Mouse (Mus musculus): ENCODE results near the gene Olfr544. TPM values are rescaled to one million over a fixed set of nuclear protein-coding genes. Genes with fewer than 3 reads are reported as not detected.

Gene Olfr544
- 0.10 and 0.20 TPM in 2 replicates for polyA plus RNA-seq (2015; fragmentation: Nextera tagmentation; extraction: Ambion mirVana)

- Histone ChIP-seq H3K27ac (no peak within 1 kb of the TSS), H3K9me3 (no peaks in the 10 kb centered on the region), H3K9ac (no peak within 1 kb of the TSS), H3K4me2 (no peak within 1 kb of the TSS), H3K36me3 (no peaks in the 10 kb centered on the region), H3K27me3 (no peaks in the 10 kb centered on the region), H3K4me1 (no peaks in the 10 kb centered on the region), H3K4me3 (no peak within 1 kb of the TSS)
- WGBS: 58% methylated on average over 1 of the region's 1 CpGs
- no peak for ATAC-seq (ENCODE audit: insufficient number of reproducible peaks, insufficient read depth, low FRiP score, low TSS enrichment, low read depth)
Measured at GRCm38 (mm10) chr7:102488161-102488560, at the start of gene Olfr544. Olfr544 (minus strand) TSS chr7:102488313.

GRCm38 (mm10) chr7:102534449-102534848 lies 46.3 kb upstream of the Olfr544 start, which contains the start of gene Olfr547:
Olfr547 (plus strand) TSS chr7:102534749.
- no peaks in the 10 kb centered on the region for H3K27me3 ChIP-seq
- H3K9me3 ChIP-seq: no peaks in the 10 kb centered on the region
- H3K36me3 ChIP-seq: no peaks in the 10 kb centered on the region
- ATAC-seq (ENCODE audit: insufficient number of reproducible peaks, insufficient read depth, low FRiP score, low TSS enrichment, low read depth): no peak
- H3K4me3 ChIP-seq: no peak within 1 kb of the TSS
- no peak within 1 kb of the TSS for H3K4me2 ChIP-seq
- no peaks in the 10 kb centered on the region for H3K4me1 ChIP-seq
- WGBS: 75% methylated on average over 1 of the region's 1 CpGs
- no peak within 1 kb of the TSS for H3K9ac ChIP-seq
- H3K27ac ChIP-seq: no peak within 1 kb of the TSS

- Histone ChIP-seq H3K9ac (no peak overlapping the region), H3K27me3 (no peaks in the 10 kb centered on the region), H3K36me3 (no peaks in the 10 kb centered on the region), H3K4me2 (no peak overlapping the region), H3K4me3 (no peak overlapping the region), H3K4me1 (no peaks in the 10 kb centered on the region), H3K27ac (no peak overlapping the region), H3K9me3 (no peaks in the 10 kb centered on the region)
- ATAC-seq (ENCODE audit: insufficient number of reproducible peaks, insufficient read depth, low FRiP score, low TSS enrichment, low read depth): no peak
- 68% methylated on average over 1 of the region's 1 CpGs for WGBS
Measured at GRCm38 (mm10) chr7:102529052-102529451, 40.9 kb upstream of the Olfr544 start.

- H3K9me3 ChIP-seq: no peaks in the 10 kb centered on the region
- no peak overlapping the region for H3K4me3 ChIP-seq
- no peaks in the 10 kb centered on the region for H3K36me3 ChIP-seq
- no peak overlapping the region for H3K27ac ChIP-seq
- no peak overlapping the region for H3K4me2 ChIP-seq
- H3K9ac ChIP-seq: no peak overlapping the region
- H3K4me1 ChIP-seq: peaks cover 10% of the 10 kb centered on the region
- no peak for ATAC-seq (ENCODE audit: insufficient number of reproducible peaks, insufficient read depth, low FRiP score, low TSS enrichment, low read depth)
- 77% methylated on average over 2 of the region's 2 CpGs for WGBS
- H3K27me3 ChIP-seq: peaks cover 30% of the 10 kb centered on the region
Measured at GRCm38 (mm10) chr7:102517051-102517335, 28.9 kb upstream of the Olfr544 start.

GRCm38 (mm10) chr7:102516261-102517050 lies 28.3 kb upstream of the Olfr544 start:
- H3K27ac ChIP-seq: no peak overlapping the region
- 56% methylated on average over 10 of the region's 10 CpGs for WGBS
- H3K4me3 ChIP-seq: no peak overlapping the region
- H3K36me3 ChIP-seq: no peaks in the 10 kb centered on the region
- H3K4me2 ChIP-seq: no peak overlapping the region
- ATAC-seq (ENCODE audit: insufficient number of reproducible peaks, insufficient read depth, low FRiP score, low TSS enrichment, low read depth): no peak
- H3K9ac ChIP-seq: no peak overlapping the region
- H3K4me1 ChIP-seq: peaks cover 10% of the 10 kb centered on the region
- no peaks in the 10 kb centered on the region for H3K9me3 ChIP-seq
- peaks cover 32% of the 10 kb centered on the region for H3K27me3 ChIP-seq

GRCm38 (mm10) chr7:102514144-102514543 lies 26.0 kb upstream of the Olfr544 start:
- no peak overlapping the region for H3K27ac ChIP-seq
- peaks cover 32% of the 10 kb centered on the region for H3K27me3 ChIP-seq
- H3K36me3 ChIP-seq: no peaks in the 10 kb centered on the region
- no peak overlapping the region for H3K9ac ChIP-seq
- ATAC-seq (ENCODE audit: insufficient number of reproducible peaks, insufficient read depth, low FRiP score, low TSS enrichment, low read depth): no peak
- WGBS: 71% methylated on average over 4 of the region's 4 CpGs
- H3K4me1 ChIP-seq: peaks cover 10% of the 10 kb centered on the region
- no peak overlapping the region for H3K4me2 ChIP-seq
- H3K4me3 ChIP-seq: no peak overlapping the region
- no peaks in the 10 kb centered on the region for H3K9me3 ChIP-seq

- no peaks in the 10 kb centered on the region for H3K36me3 ChIP-seq
- H3K27ac ChIP-seq: no peak overlapping the region
- peaks cover 10% of the 10 kb centered on the region for H3K4me1 ChIP-seq
- WGBS: under 1% methylated on average over 54 of the region's 54 CpGs
- peak overlapping the region; percentile 48 for H3K4me3 ChIP-seq
- ATAC-seq (ENCODE audit: insufficient number of reproducible peaks, insufficient read depth, low FRiP score, low TSS enrichment, low read depth): peak; percentile 76
- H3K27me3 ChIP-seq: peaks cover 32% of the 10 kb centered on the region
- no peaks in the 10 kb centered on the region for H3K9me3 ChIP-seq
- peak overlapping the region; percentile 74 for H3K9ac ChIP-seq
- H3K4me2 ChIP-seq: peak overlapping the region; percentile 88
Measured at GRCm38 (mm10) chr7:102512814-102513435, 24.8 kb upstream of the Olfr544 start.

GRCm38 (mm10) chr7:102511927-102512326 lies 23.8 kb upstream of the Olfr544 start:
- ATAC-seq (ENCODE audit: insufficient number of reproducible peaks, insufficient read depth, low FRiP score, low TSS enrichment, low read depth): no peak

GRCm38 (mm10) chr7:102509726-102510125 lies 21.6 kb upstream of the Olfr544 start:
- ATAC-seq (ENCODE audit: insufficient number of reproducible peaks, insufficient read depth, low FRiP score, low TSS enrichment, low read depth): no peak
- no peaks in the 10 kb centered on the region for H3K9me3 ChIP-seq
- H3K9ac ChIP-seq: no peak overlapping the region
- no peak overlapping the region for H3K4me2 ChIP-seq
- no peaks in the 10 kb centered on the region for H3K36me3 ChIP-seq
- WGBS: 74% methylated on average over 7 of the region's 7 CpGs
- no peak overlapping the region for H3K27ac ChIP-seq
- no peaks in the 10 kb centered on the region for H3K4me1 ChIP-seq
- no peak overlapping the region for H3K4me3 ChIP-seq
- H3K27me3 ChIP-seq: peaks cover 24% of the 10 kb centered on the region

More at GRCm38 (mm10) chr7:102511927-102512326, 23.8 kb upstream of the Olfr544 start:
- no peak overlapping the region for H3K4me3 ChIP-seq
- H3K27me3 ChIP-seq: peaks cover 32% of the 10 kb centered on the region
- peaks cover 9% of the 10 kb centered on the region for H3K4me1 ChIP-seq
- no peak overlapping the region for H3K4me2 ChIP-seq
- H3K27ac ChIP-seq: no peak overlapping the region
- 88% methylated on average over 10 of the region's 10 CpGs for WGBS
- no peak overlapping the region for H3K9ac ChIP-seq
- no peaks in the 10 kb centered on the region for H3K9me3 ChIP-seq
- no peaks in the 10 kb centered on the region for H3K36me3 ChIP-seq

- no peaks in the 10 kb centered on the region for H3K9me3 ChIP-seq
- no peak overlapping the region for H3K4me2 ChIP-seq
- H3K9ac ChIP-seq: no peak overlapping the region
- 84% methylated on average over 6 of the region's 6 CpGs for WGBS
- no peak overlapping the region for H3K27ac ChIP-seq
- ATAC-seq (ENCODE audit: insufficient number of reproducible peaks, insufficient read depth, low FRiP score, low TSS enrichment, low read depth): no peak
- no peak overlapping the region for H3K4me3 ChIP-seq
- peaks cover 13% of the 10 kb centered on the region for H3K27me3 ChIP-seq
- H3K36me3 ChIP-seq: no peaks in the 10 kb centered on the region
- H3K4me1 ChIP-seq: no peaks in the 10 kb centered on the region
Measured at GRCm38 (mm10) chr7:102508666-102509065, 20.6 kb upstream of the Olfr544 start.

GRCm38 (mm10) chr7:102508066-102508465 lies 20.0 kb upstream of the Olfr544 start:
- H3K4me1 ChIP-seq: no peaks in the 10 kb centered on the region
- H3K27ac ChIP-seq: no peak overlapping the region
- no peaks in the 10 kb centered on the region for H3K36me3 ChIP-seq
- WGBS: 85% methylated on average over 9 of the region's 9 CpGs
- no peak overlapping the region for H3K4me3 ChIP-seq
- no peak for ATAC-seq (ENCODE audit: insufficient number of reproducible peaks, insufficient read depth, low FRiP score, low TSS enrichment, low read depth)
- no peak overlapping the region for H3K4me2 ChIP-seq
- no peak overlapping the region for H3K9ac ChIP-seq
- H3K9me3 ChIP-seq: no peaks in the 10 kb centered on the region
- peaks cover 11% of the 10 kb centered on the region for H3K27me3 ChIP-seq

GRCm38 (mm10) chr7:102506848-102507247 lies 18.7 kb upstream of the Olfr544 start:
- no peak overlapping the region for H3K4me3 ChIP-seq
- 44% methylated on average over 3 of the region's 3 CpGs for WGBS
- H3K27ac ChIP-seq: no peak overlapping the region
- ATAC-seq (ENCODE audit: insufficient number of reproducible peaks, insufficient read depth, low FRiP score, low TSS enrichment, low read depth): peak; percentile 30; the same call in 1 of the 2 replicates
- no peaks in the 10 kb centered on the region for H3K9me3 ChIP-seq
- no peaks in the 10 kb centered on the region for H3K4me1 ChIP-seq
- H3K9ac ChIP-seq: no peak overlapping the region
- no peaks in the 10 kb centered on the region for H3K36me3 ChIP-seq
- H3K27me3 ChIP-seq: peaks cover under 1% of the 10 kb centered on the region; the same call in 1 of the 2 replicates
- no peak overlapping the region for H3K4me2 ChIP-seq

Measured in embryonic facial prominence, embryonic 13.5 days (tissue).